Mouse (Mus musculus): ENCODE data around the gene Dhcr7. TPM values are rescaled to one million over a fixed set of nuclear protein-coding genes. Genes with fewer than 3 reads are reported as not detected.

Gene Dhcr7
- polyA plus RNA-seq (2017; shearing (Covaris generic)) = 10 to 100 TPM; 36.5 to 42.8 TPM

DNA sequence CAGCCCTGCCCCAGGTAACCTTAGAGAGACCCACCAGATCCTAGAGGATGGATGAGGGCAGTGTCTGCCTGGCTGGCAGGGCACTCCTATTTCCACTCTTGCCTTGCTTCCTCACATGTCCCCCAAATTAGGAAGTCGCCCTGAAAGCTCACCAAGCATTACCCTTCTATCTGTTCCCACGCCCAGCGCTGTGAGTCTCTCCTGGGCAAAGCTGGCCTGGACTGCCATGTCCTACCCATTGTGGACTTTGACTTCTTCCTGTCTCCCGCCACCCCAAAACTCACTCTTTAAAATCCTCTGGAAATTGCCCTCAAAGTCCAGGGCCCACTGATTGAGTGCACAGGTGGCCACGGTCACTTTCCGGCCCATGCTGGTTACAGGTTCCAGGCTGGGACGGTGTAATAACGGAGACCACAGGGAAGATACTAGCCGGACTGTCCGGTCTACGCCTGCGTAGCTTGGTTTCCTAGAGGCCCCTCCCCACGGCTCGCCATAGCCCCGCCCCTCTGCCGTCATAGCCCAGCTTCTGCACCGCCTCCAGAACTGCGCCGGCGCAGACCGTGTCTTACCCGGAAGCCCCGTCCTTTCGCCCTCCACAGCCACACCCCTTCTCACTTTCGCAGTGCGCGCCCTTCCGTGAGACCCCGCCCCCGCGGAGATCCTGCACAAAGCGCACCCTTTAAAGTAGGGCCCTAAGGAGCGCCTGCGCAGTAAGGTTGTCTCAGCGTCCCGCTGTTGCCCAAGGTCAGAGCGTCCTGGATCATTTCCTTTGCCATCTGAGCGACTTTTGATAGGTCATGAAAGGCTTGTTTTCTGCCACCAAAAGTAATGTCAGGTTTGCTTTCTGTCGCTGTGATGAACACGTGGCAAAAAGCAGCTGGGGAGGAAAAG, at the start of gene Dhcr7, which contains the start of gene Nadsyn1:
Gene Dhcr7, plus strand, starts transcription at position 771 of the 891 bp plus-strand sequence.
Gene Nadsyn1, minus strand, starts transcription at position 475 of the 891 bp plus-strand sequence.

DNA sequence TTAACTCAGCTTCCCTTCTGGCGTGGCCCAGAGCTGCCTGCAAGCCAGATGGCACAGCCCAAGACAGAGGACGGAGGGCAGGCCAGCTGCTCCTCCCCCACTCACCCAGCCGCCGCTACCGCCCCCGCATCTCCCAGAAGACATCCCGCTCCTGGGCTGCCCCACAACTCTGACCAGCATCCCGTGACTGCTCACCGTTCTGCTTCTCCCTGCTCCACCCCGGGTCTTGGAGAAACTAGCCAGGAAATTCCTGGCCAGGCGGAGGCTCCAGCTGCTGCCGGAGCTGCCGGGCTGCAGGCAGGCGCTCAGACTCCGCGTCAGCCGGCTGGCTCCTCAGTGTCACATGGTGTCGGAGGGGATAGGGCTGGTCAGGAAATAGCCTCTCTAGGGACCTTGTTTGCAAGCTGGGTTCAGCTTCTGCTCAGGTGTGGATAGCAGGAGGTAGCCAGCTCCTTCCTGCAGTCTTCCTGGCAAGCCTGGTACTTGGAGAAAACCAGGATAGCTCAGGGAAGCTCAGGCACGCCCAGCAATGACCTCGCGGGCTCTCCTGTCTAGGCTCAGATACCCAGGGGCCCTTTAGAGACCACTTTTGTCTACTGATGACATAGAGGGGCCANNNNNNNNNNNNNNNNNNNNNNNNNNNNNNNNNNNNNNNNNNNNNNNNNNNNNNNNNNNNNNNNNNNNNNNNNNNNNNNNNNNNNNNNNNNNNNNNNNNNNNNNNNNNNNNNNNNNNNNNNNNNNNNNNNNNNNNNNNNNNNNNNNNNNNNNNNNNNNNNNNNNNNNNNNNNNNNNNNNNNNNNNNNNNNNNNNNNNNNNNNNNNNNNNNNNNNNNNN, 38.7 kb upstream of the Dhcr7 start, which contains the start of gene Mrgpre:
Gene Mrgpre, minus strand, starts transcription at position 505 of the 834 bp plus-strand sequence.

DNA sequence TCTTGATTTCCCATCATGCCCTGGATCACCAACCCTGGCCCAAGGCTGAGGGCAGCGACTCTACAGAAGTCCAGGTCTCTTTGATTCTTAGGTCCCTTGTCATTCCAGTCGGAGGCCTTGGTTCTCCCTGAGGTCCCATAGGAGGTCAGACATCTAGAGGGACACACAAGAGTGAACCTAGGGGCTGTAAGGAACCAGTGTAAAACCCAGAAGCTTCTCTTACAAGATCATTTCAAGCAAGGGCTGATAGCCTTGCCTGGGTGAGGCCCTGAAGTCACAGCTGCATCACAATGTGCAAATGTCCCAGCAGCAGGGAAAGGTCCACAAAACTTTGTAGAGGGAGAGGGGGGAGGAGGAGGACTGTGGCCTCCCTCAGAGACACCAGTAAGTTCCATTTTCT, 43.6 kb downstream of the Dhcr7 start, which contains the start of gene Gm498:
Gene Gm498, plus strand, starts transcription at position 301 of the 400 bp plus-strand sequence.

Other genes with a start within 250 kb of the Dhcr7 start
- 10 to 100 TPM; 39.5 to 55.5 TPM for gene Cars, start 223.1 kb upstream of the Dhcr7 start, polyA plus RNA-seq (2017; shearing (Covaris generic))
- 10 to 100 TPM; 19.9 to 29.6 TPM for gene Tnfrsf26, start 194.4 kb upstream of the Dhcr7 start, polyA plus RNA-seq (2017; shearing (Covaris generic))
- 10 to 100 TPM; 24.5 to 24.8 TPM for gene Tnfrsf22, start 173.5 kb upstream of the Dhcr7 start, polyA plus RNA-seq (2017; shearing (Covaris generic))
- gene Tnfrsf23, start 137.3 kb upstream of the Dhcr7 start, polyA plus RNA-seq (2017; shearing (Covaris generic)) = 1 to 10 TPM; 2.8 to 4.2 TPM
- gene Osbpl5, start 66.2 kb upstream of the Dhcr7 start, polyA plus RNA-seq (2017; shearing (Covaris generic)) = 10 to 100 TPM; 31.0 to 64.1 TPM
- 1 to 10 TPM in 1 of 2 experiments, under 1 TPM in 1; 0.11 to 1.9 TPM for gene Mrgprg, start 56.2 kb upstream of the Dhcr7 start, polyA plus RNA-seq (2017; shearing (Covaris generic))
- 10 to 100 TPM in 1 of 2 experiments, 1 to 10 TPM in 1; 6.8 to 10.9 TPM for gene Mrgpre, start 38.6 kb upstream of the Dhcr7 start, polyA plus RNA-seq (2017; shearing (Covaris generic))
- gene Nadsyn1, start 296 bp upstream of the Dhcr7 start, polyA plus RNA-seq (2017; shearing (Covaris generic)) = 10 to 100 TPM; 17.6 to 20.9 TPM
- gene Gm498, start 43.7 kb downstream of the Dhcr7 start, polyA plus RNA-seq (2017; shearing (Covaris generic)) = under 1 TPM; 0.16 to 0.43 TPM
- gene Shank2, start 178.8 kb downstream of the Dhcr7 start, polyA plus RNA-seq (2017; shearing (Covaris generic)) = under 1 TPM in 1 of 2 experiments, not detected in 1; 0.45 TPM